10 mouse cellular contexts compared by ENCODE assay signal in genomic region chr7:4972321-4973047, GRCm38 (mm10). TPM values are rescaled to one million over a fixed set of nuclear protein-coding genes. Genes with fewer than 3 reads are reported as not detected.
DNase-seq lines count a peak whose midpoint lies in the region; ATAC-seq and TF ChIP-seq lines count a peak whose summit lies in the region.
"Had no signal": no experiment of that assay in that cellular context is flagged by ENCODE, and none has a peak within 500 bp of the region (broad histone marks: within the 10 kb centered on the region; RNA-seq: fewer than 3 reads in every experiment).

No protein-coding gene starts in this region.

- H3K9me3 ChIP-seq in kidney, postnatal 0 days (replicated peaks; ENCODE audit: low read length): no peaks in the 10 kb centered on the region
- no peaks in the 10 kb centered on the region for H3K9me3 ChIP-seq in lung, postnatal 0 days (ENCODE audit: low read length)
- H3K9me3 ChIP-seq: liver, embryonic 13.5 days had no signal

- no peak overlapping the region; the same call in 1 of the 2 replicates for H3K27ac ChIP-seq in kidney, postnatal 0 days
- peak overlapping the region; percentile 84 for H3K27ac ChIP-seq in lung, postnatal 0 days (ENCODE audit: low read length)
- H3K27ac ChIP-seq: hindbrain, embryonic 14.5 days; liver, embryonic 13.5 days had no signal

- H3K36me3 ChIP-seq in kidney, postnatal 0 days (ENCODE audit: insufficient read depth, low read length): no peaks in the 10 kb centered on the region
- no peaks in the 10 kb centered on the region for H3K36me3 ChIP-seq in lung, postnatal 0 days (ENCODE audit: insufficient read depth, low read length)
- H3K36me3 ChIP-seq: liver, embryonic 13.5 days had no signal

- H3K9ac ChIP-seq in kidney, postnatal 0 days (ENCODE audit: low read depth, low read length): no peak overlapping the region
- no peak overlapping the region for H3K9ac ChIP-seq in lung, postnatal 0 days (replicated peaks; ENCODE audit: low read depth)
- H3K9ac ChIP-seq: hindbrain, embryonic 14.5 days; liver, embryonic 13.5 days had no signal

- no peaks in the 10 kb centered on the region for H3K27me3 ChIP-seq in kidney, postnatal 0 days (ENCODE audit: insufficient read depth, low read length)
- H3K27me3 ChIP-seq in lung, postnatal 0 days (replicated peaks; ENCODE audit: insufficient read depth, low read length): no peaks in the 10 kb centered on the region

- no peak for ATAC-seq in kidney, postnatal 0 days (replicated peaks; ENCODE audit: low FRiP score, low read depth)
- ATAC-seq in lung, postnatal 0 days: peak; percentile 83

- no peak for TF ChIP-seq CTCF in kidney, postnatal 0 days (IDR thresholded peaks at IDR 0.05; ENCODE audit: low read depth)
- TF ChIP-seq CTCF in lung, postnatal 0 days (IDR thresholded peaks at IDR 0.05): no peak

- 52% methylated on average over 18 of the region's 18 CpGs for WGBS in kidney, postnatal 0 days
- WGBS in lung, postnatal 0 days: 45% methylated on average over 18 of the region's 18 CpGs

- DNase-seq in kidney, postnatal 0 days (ENCODE audit: low spot score): peak; percentile 8
- DNase-seq in kidney, adult 8-10 months: no peak
- DNase-seq in adrenal gland, adult (ENCODE audit: inconsistent age in 2 of 2, low spot score in 1 of 2): peak; percentile 87 to 92
- DNase-seq in heart, adult 18-20 months: peak; percentile 79 to 86
- DNase-seq in lung, postnatal 0 days (ENCODE audit: low spot score): peak; percentile 72
- DNase-seq in thymus, postnatal 10 days (ENCODE audit: low spot score in 2 of 2): no peak
- DNase-seq in thymus, postnatal 36 days: no peak
- no peak for DNase-seq in embryo, embryonic 10 days (ENCODE audit: low spot score)
- DNase-seq: liver, embryonic 13.5 days had no signal

- TF ChIP-seq EP300 in lung, postnatal 0 days (IDR thresholded peaks at IDR 0.05): no peak

- H3K4me3 ChIP-seq in kidney, postnatal 0 days (replicated peaks; ENCODE audit: low read depth, low read length): no peak overlapping the region
- no peak overlapping the region for H3K4me3 ChIP-seq in lung, postnatal 0 days (ENCODE audit: low read depth, low read length)
- H3K4me3 ChIP-seq: liver, embryonic 13.5 days had no signal

- no peak overlapping the region for H3K4me2 ChIP-seq in kidney, postnatal 0 days (ENCODE audit: low read length)
- H3K4me2 ChIP-seq in lung, postnatal 0 days (replicated peaks; ENCODE audit: low read depth, low read length): no peak overlapping the region
- H3K4me2 ChIP-seq: hindbrain, embryonic 14.5 days; liver, embryonic 13.5 days had no signal

- H3K4me1 ChIP-seq in kidney, postnatal 0 days (replicated peaks; ENCODE audit: insufficient read depth, low read length): 0 out of 2 replicates have a peak, but pooled peaks cover 3% of the 10 kb centered on the region
- H3K4me1 ChIP-seq in lung, postnatal 0 days (ENCODE audit: insufficient read depth, low read depth, low read length): no peaks in the 10 kb centered on the region
- H3K4me1 ChIP-seq: liver, embryonic 13.5 days had no signal

RNA-seq across cellular contexts. Expression of gene Sbk3, which starts 1.5 kb away (rescaled TPM):
- 0.05 TPM in 1 of 2 replicates, not detected in the other for polyA plus RNA-seq in kidney, postnatal 0 days (2015; fragmentation: Nextera tagmentation; extraction: Ambion mirVana)
- total RNA-seq in heart, adult 18-20 months (2021): 10 to 100 TPM; 37.3 to 39.0 TPM
- 0.37 TPM in 2 replicates for polyA plus RNA-seq in lung, postnatal 0 days (2015; fragmentation: Nextera tagmentation; extraction: Ambion mirVana)
- polyA plus RNA-seq: liver, embryonic 13.5 days had no signal

RNA-seq across cellular contexts. Expression of gene Sbk2, which starts 8.3 kb away (rescaled TPM):
- 0.12 and 0.13 TPM in 2 replicates for polyA plus RNA-seq in kidney, postnatal 0 days (2015; fragmentation: Nextera tagmentation; extraction: Ambion mirVana)
- 10 to 100 TPM; 25.9 to 30.0 TPM for total RNA-seq in heart, adult 18-20 months (2021)
- polyA plus RNA-seq in lung, postnatal 0 days (2015; fragmentation: Nextera tagmentation; extraction: Ambion mirVana): 0.19 and 0.26 TPM in 2 replicates
- polyA plus RNA-seq: hindbrain, embryonic 14.5 days; liver, embryonic 13.5 days had no signal

RNA-seq across cellular contexts. Expression of gene Zfp579, which starts 23.5 kb away (rescaled TPM):
- polyA plus RNA-seq in kidney, postnatal 0 days (2015; fragmentation: Nextera tagmentation; extraction: Ambion mirVana): 21.2 and 21.3 TPM in 2 replicates
- total RNA-seq in heart, adult 18-20 months (2021): 10 to 100 TPM; 11.0 to 12.6 TPM
- 29.7 and 30.6 TPM in 2 replicates for polyA plus RNA-seq in lung, postnatal 0 days (2015; fragmentation: Nextera tagmentation; extraction: Ambion mirVana)

RNA-seq across cellular contexts. Expression of gene Zfp524, which starts 41.7 kb away (rescaled TPM):
- 12.8 and 14.1 TPM in 2 replicates for polyA plus RNA-seq in kidney, postnatal 0 days (2015; fragmentation: Nextera tagmentation; extraction: Ambion mirVana)
- 10 to 100 TPM in 1 of 2 experiments, 1 to 10 TPM in 1; 9.2 to 11.8 TPM for total RNA-seq in heart, adult 18-20 months (2021)
- 22.4 and 24.6 TPM in 2 replicates for polyA plus RNA-seq in lung, postnatal 0 days (2015; fragmentation: Nextera tagmentation; extraction: Ambion mirVana)

RNA-seq across cellular contexts. Expression of gene Fiz1, which starts 42.0 kb away (rescaled TPM):
- 30.4 and 31.8 TPM in 2 replicates for polyA plus RNA-seq in kidney, postnatal 0 days (2015; fragmentation: Nextera tagmentation; extraction: Ambion mirVana)
- 10 to 100 TPM; 16.2 to 17.0 TPM for total RNA-seq in heart, adult 18-20 months (2021)
- 20.5 and 20.8 TPM in 2 replicates for polyA plus RNA-seq in lung, postnatal 0 days (2015; fragmentation: Nextera tagmentation; extraction: Ambion mirVana)

Comparison
In these comparisons a context has a peak if more than half of its experiments do, and no peak if none do; other contexts are left out.
1. DNase-seq: peak in kidney, postnatal 0 days (single experiment), adrenal gland, adult (2 of 2), heart, adult 18-20 months (2 of 2) and lung, postnatal 0 days (single experiment); none in kidney, adult 8-10 months (0 of 2), thymus, postnatal 10 days (0 of 2), thymus, postnatal 36 days (0 of 2) and embryo, embryonic 10 days (single experiment).